Mouse (Mus musculus) kidney, adult 2 months (tissue): Measurements from ENCODE around the gene Phykpl. TPM values are rescaled to one million over a fixed set of nuclear protein-coding genes. Genes with fewer than 3 reads are reported as not detected.
"Not testable (repeated sequence)": the region's sequence is repeated elsewhere in the genome, so short reads cannot be mapped to it uniquely, and the experiment has no call there.

ENCODE experiments used
- DNase-seq: peaks from one replicate; pipeline ENCODE4 v3.0.0; 2021
- H3K27ac ChIP-seq: fragments of 200-500 bp; 2 replicates; pipeline ENCODE4 v1.5.1; 2012; ENCODE audit warnings: low read depth, low read length, control low read depth, inconsistent platforms; ENCODE audit not compliant: insufficient read depth
- H3K27me3 ChIP-seq: fragments of 200-500 bp; replicated peaks from 2 replicates; pipeline ENCODE4 v1.6.1; 2012; ENCODE audit warnings: mild to moderate bottlenecking, moderate library complexity, low read length, inconsistent platforms; ENCODE audit not compliant: control insufficient read depth, insufficient read depth
- H3K36me3 ChIP-seq: fragments of 200-500 bp; 2 replicates; pipeline ENCODE4 v1.6.1; 2012; ENCODE audit warnings: mild to moderate bottlenecking, moderate library complexity, low read length, inconsistent platforms; ENCODE audit not compliant: control insufficient read depth, insufficient read depth
- H3K4me1 ChIP-seq: fragments of 200-500 bp; 2 replicates; pipeline ENCODE4 v1.6.1; 2011; ENCODE audit warnings: low read length; ENCODE audit not compliant: control insufficient read depth, insufficient read depth
- H3K4me3 ChIP-seq: fragments of 200-500 bp; 2 replicates; pipeline ENCODE4 v1.5.1; 2011; ENCODE audit warnings: mild to moderate bottlenecking, low read depth, low read length, control low read depth; ENCODE audit not compliant: insufficient read depth
- CTCF ChIP-seq: fragments of 200-500 bp; conservative IDR thresholded peaks from 2 replicates; pipeline ENCODE4 v1.5.1; 2011; ENCODE audit warnings: low read depth, mild to moderate bottlenecking, control low read depth, low read length, moderate library complexity, mixed read lengths; ENCODE audit not compliant: insufficient read depth, insufficient read length
- POLR2A ChIP-seq: fragments of 200-500 bp; IDR thresholded peaks from one replicate; pipeline ENCODE4 v1.6.1; 2011; ENCODE audit warnings: low read depth, low read length, control low read depth
- WGBS: fragments of 180-500 bp; shearing (Covaris S2); methylation state at CpG from one replicate; pipeline ENCODE4 v1.1.7; 2018; 5-methylcytosine and 5-hydroxymethylcytosine counted together
- polyA plus RNA-seq: library from polyadenylated mRNA; depleted of rRNA; stranded (reverse); fragments of >200 nt; gene quantifications from 2 replicates; pipeline ENCODE4 v1.2.3, GENCODE M21; 2012

Phykpl gene
- polyA plus RNA-seq, 1 experiment = 28.5 TPM

DNA sequence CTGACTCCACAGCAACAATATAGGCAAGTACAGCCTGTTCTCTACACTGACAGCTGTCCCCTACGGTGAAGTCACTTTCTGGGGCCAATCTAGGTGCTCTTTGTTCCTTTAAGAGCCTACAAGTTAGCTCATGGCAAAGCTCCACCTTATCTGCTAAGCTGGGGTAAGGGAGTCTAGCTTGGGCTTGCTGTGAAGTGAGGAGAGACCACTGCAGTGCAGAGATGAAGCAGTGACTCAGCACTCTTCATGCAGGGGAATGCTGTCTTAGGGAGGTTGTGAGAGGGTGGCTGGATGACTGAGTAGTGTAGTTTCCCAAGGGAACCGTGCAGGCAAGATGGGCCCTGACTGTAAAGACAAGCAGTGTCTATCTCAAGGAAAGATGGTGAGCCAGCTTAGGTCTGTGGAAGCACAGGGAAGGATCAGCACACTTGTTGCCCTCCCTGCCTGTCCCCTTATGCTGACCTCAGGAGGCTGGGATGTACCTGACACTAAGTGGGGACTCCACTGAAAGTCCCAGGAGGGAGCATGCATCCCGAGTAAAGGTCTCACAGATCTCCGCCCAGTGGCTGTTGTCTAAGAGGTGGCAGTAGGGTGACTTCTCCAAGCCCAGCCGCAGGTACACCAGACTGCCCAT, 40.7 kb downstream of the Phykpl start:
- WGBS = 82% methylated on average over 5 of the region's 5 CpGs
- peaks cover 6% of the 10 kb centered on the region; the same call in 1 of the 2 replicates for H3K36me3 ChIP-seq
- H3K4me1 ChIP-seq = no peaks in the 10 kb centered on the region; the same call in 1 of the 2 replicates
- no peak for DNase-seq
- H3K27me3 ChIP-seq = no peaks in the 10 kb centered on the region
- no peak for TF ChIP-seq POLR2A
- TF ChIP-seq CTCF = no peak
- H3K27ac ChIP-seq = no peak overlapping the region
- H3K4me3 ChIP-seq = no peak overlapping the region

GRCm38 (mm10) chr11:51627425-51627824, 42.9 kb downstream of the Phykpl start:
- TF ChIP-seq POLR2A (no peak), CTCF (no peak)
- Histone ChIP-seq H3K27ac (no peak overlapping the region), H3K27me3 (no peaks in the 10 kb centered on the region), H3K4me1 (peaks cover 16% of the 10 kb centered on the region), H3K4me3 (no peak overlapping the region), H3K36me3 (peaks cover 6% of the 10 kb centered on the region; the same call in 1 of the 2 replicates)
- no peak for DNase-seq
- 94% methylated on average over 9 of the region's 9 CpGs for WGBS

- Histone ChIP-seq H3K27ac (no peak overlapping the region), H3K4me1 (peaks cover 21% of the 10 kb centered on the region), H3K27me3 (no peaks in the 10 kb centered on the region), H3K36me3 (peaks cover 6% of the 10 kb centered on the region; the same call in 1 of the 2 replicates), H3K4me3 (no peak overlapping the region)
- WGBS = 85% methylated on average over 8 of the region's 8 CpGs
- TF ChIP-seq POLR2A (no peak), CTCF (no peak)
- DNase-seq = no peak
Observed at GRCm38 (mm10) chr11:51627907-51628306, 43.4 kb downstream of the Phykpl start.

DNA sequence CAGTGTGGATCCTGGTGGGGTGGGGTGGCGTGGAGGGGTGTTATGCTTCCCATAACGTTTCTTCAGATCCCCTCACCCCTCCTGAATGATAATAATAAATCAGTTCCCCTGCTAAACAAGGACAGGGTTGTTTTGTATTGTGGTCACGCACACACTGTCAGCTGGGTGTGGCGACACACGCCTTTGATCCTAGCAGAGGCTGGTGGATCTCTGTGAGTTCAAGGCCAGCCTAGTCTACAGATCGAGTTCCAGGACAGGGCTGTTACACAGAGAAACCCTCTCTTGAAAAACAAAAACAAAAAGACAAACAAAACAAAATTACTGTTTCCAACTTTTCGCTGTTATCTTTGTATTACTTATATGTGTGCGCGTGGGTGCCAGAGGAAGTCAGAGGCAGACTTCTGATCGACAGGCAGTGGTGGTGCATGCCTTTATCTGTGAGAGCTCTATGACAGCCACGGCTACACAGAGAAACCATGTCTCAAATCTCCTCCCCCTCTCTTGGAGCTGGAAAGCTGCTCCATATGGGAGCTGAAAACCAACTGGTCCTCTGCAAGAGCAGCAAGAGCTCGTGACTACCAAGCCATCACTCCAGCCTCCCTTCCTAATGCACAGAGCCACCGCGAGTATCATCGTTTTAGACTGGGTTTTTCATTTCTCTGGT, 45.2 kb downstream of the Phykpl start:
- Histone ChIP-seq H3K4me1 (peaks cover 28% of the 10 kb centered on the region), H3K27me3 (no peaks in the 10 kb centered on the region), H3K36me3 (peaks cover 6% of the 10 kb centered on the region; the same call in 1 of the 2 replicates), H3K4me3 (no peak overlapping the region), H3K27ac (no peak overlapping the region)
- 77% methylated on average over 15 of the region's 15 CpGs for WGBS
- no peak for TF ChIP-seq CTCF
- no peak for TF ChIP-seq POLR2A
- no peak for DNase-seq

- Histone ChIP-seq H3K4me3 (no peak overlapping the region), H3K36me3 (peaks cover 3% of the 10 kb centered on the region; the same call in 1 of the 2 replicates), H3K27ac (peak overlapping the region; percentile 87), H3K4me1 (peaks cover 30% of the 10 kb centered on the region), H3K27me3 (no peaks in the 10 kb centered on the region)
- peak; percentile 56 for DNase-seq
- WGBS = 34% methylated on average over 6 of the region's 6 CpGs
- TF ChIP-seq POLR2A (no peak), CTCF (no peak)
Observed at GRCm38 (mm10) chr11:51632130-51632753, 47.7 kb downstream of the Phykpl start.

DNA sequence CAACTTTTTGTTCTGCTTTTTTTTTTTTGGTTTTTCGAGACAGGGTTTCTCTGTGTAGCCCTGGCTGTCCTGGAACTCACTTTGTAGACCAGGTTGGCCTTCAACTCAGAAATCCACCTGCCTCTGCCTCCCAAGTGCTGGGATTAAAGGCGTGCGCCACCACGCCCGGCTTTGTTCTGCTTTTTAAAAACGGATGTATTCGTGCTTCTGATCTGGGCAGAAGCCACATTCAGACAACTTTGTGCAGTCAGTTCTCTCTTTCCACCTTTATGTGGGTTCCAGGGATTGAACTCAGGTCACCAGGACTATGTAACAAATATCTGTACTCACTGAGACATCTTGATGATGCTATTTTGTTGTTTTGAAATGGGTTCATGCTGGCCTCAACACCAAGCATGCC, 48.6 kb downstream of the Phykpl start:
- not testable (repeated sequence) for H3K27ac ChIP-seq, H3K4me3 ChIP-seq, H3K27me3 ChIP-seq, H3K36me3 ChIP-seq, DNase-seq
- peaks cover 30% of the 10 kb centered on the region for H3K4me1 ChIP-seq
- WGBS = 94% methylated on average over 7 of the region's 7 CpGs

DNA sequence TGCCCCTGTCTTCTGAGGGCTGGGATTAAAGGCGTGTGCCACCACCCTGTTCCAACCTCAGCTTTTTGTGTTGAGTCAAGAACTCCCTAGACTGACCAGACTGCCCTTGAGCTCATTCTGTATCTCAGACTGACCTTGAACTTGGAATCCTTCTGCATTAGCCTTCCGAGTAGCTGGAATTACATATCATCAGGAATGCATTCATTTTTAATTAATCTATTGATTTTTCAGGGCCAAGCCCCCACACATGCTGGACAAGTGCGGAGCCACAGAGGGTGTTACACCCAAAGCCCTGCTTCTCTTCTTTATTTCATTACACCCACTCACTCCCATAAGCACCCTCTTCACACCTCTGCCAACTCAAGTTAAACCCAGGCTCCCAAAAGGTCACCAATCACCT, 49.2 kb downstream of the Phykpl start:
- Histone ChIP-seq H3K4me1 (peaks cover 30% of the 10 kb centered on the region), H3K27me3 (no peaks in the 10 kb centered on the region), H3K36me3 (peaks cover 3% of the 10 kb centered on the region; the same call in 1 of the 2 replicates), H3K27ac (0 out of 2 replicates have a peak overlapping the region, but pooled peaks have one; percentile 10), H3K4me3 (no peak overlapping the region)
- 85% methylated on average over 3 of the region's 3 CpGs for WGBS
- no peak for DNase-seq
- no peak for TF ChIP-seq POLR2A
- TF ChIP-seq CTCF = no peak
